Mouse (Mus musculus) 416B (cell line): Measurements from ENCODE around the gene Camk2d.

Experiments
- DNase-seq: peaks from one replicate; pipeline ENCODE4 v3.0.0; 2011; ENCODE audit warnings: low read depth

The Camk2d gene

GRCm38 (mm10) chr3:126690627-126691505 is 94.8 kb downstream of the Camk2d start:
- peak; percentile 3 for DNase-seq

- no peak for DNase-seq
Measured at GRCm38 (mm10) chr3:126691565-126691964, 95.5 kb downstream of the Camk2d start.

GRCm38 (mm10) chr3:126692797-126693196 is 96.7 kb downstream of the Camk2d start:
- no peak for DNase-seq

GRCm38 (mm10) chr3:126693302-126693701 is 97.2 kb downstream of the Camk2d start:
- peak; percentile 1 for DNase-seq

- DNase-seq, result no peak
Measured at GRCm38 (mm10) chr3:126695456-126696293, 99.6 kb downstream of the Camk2d start.

GRCm38 (mm10) chr3:126696620-126697019 is 100.5 kb downstream of the Camk2d start:
- no peak for DNase-seq

- no peak for DNase-seq
Measured at GRCm38 (mm10) chr3:126699740-126700139, 103.6 kb downstream of the Camk2d start.

GRCm38 (mm10) chr3:126701067-126701466 is 105.0 kb downstream of the Camk2d start:
- DNase-seq, result no peak

- DNase-seq, result no peak
Measured at GRCm38 (mm10) chr3:126701586-126701985, 105.5 kb downstream of the Camk2d start.

- no peak for DNase-seq
Measured at GRCm38 (mm10) chr3:126705490-126705889, 109.4 kb downstream of the Camk2d start.

- DNase-seq, result no peak
Measured at GRCm38 (mm10) chr3:126714281-126714680, 118.2 kb downstream of the Camk2d start.

- DNase-seq, result no peak
Measured at GRCm38 (mm10) chr3:126723021-126723449, 126.9 kb downstream of the Camk2d start.

GRCm38 (mm10) chr3:126723458-126723857 is 127.4 kb downstream of the Camk2d start:
- DNase-seq, result no peak

- DNase-seq, result no peak
Measured at GRCm38 (mm10) chr3:126725647-126726046, 129.5 kb downstream of the Camk2d start.

- DNase-seq, result no peak
Measured at GRCm38 (mm10) chr3:126727387-126727786, 131.3 kb downstream of the Camk2d start.

- DNase-seq, result no peak
Measured at GRCm38 (mm10) chr3:126730411-126730810, 134.3 kb downstream of the Camk2d start.

GRCm38 (mm10) chr3:126732323-126732722 is 136.2 kb downstream of the Camk2d start:
- DNase-seq, result no peak

- DNase-seq, result no peak
Measured at GRCm38 (mm10) chr3:126734533-126734932, 138.4 kb downstream of the Camk2d start.

- DNase-seq, result no peak
Measured at GRCm38 (mm10) chr3:126735211-126735610, 139.1 kb downstream of the Camk2d start.

GRCm38 (mm10) chr3:126737128-126737527 is 141.0 kb downstream of the Camk2d start:
- DNase-seq, result no peak

GRCm38 (mm10) chr3:126740146-126740545 is 144.0 kb downstream of the Camk2d start:
- DNase-seq, result no peak

GRCm38 (mm10) chr3:126744432-126745133 is 148.5 kb downstream of the Camk2d start:
- DNase-seq, result no peak
